Mouse (Mus musculus) right cerebral cortex, adult 2 months (tissue): ENCODE results near the gene Xpnpep1.

ENCODE experiments used
- DNase-seq, 2 experiments: peaks; one replicate each; pipeline ENCODE4 v3.0.0; 2021 to 2022; ENCODE audit warnings: low spot score in 2 of 2

Xpnpep1 gene

GRCm38 (mm10) chr19:53066531-53066930, 26.5 kb upstream of the Xpnpep1 start:
- no peak for DNase-seq

- no peak for DNase-seq
Measured at GRCm38 (mm10) chr19:53064972-53065361, 25.0 kb upstream of the Xpnpep1 start.

GRCm38 (mm10) chr19:53064292-53064971, 24.4 kb upstream of the Xpnpep1 start:
- DNase-seq: no peak

- no peak for DNase-seq
Measured at GRCm38 (mm10) chr19:53062046-53062445, 22.0 kb upstream of the Xpnpep1 start.

GRCm38 (mm10) chr19:53059344-53060111, 19.5 kb upstream of the Xpnpep1 start:
- no peak for DNase-seq

- no peak for DNase-seq
Measured at GRCm38 (mm10) chr19:53058726-53059334, 18.8 kb upstream of the Xpnpep1 start.

GRCm38 (mm10) chr19:53057980-53058725, 18.1 kb upstream of the Xpnpep1 start:
- DNase-seq: no peak

GRCm38 (mm10) chr19:53053355-53053754, 13.3 kb upstream of the Xpnpep1 start:
- DNase-seq: no peak

GRCm38 (mm10) chr19:53052031-53052670, 12.1 kb upstream of the Xpnpep1 start:
- DNase-seq: no peak

- DNase-seq: no peak
Measured at GRCm38 (mm10) chr19:53051288-53051985, 11.4 kb upstream of the Xpnpep1 start.

- no peak for DNase-seq
Measured at GRCm38 (mm10) chr19:53050100-53050499, 10.1 kb upstream of the Xpnpep1 start.

GRCm38 (mm10) chr19:53047208-53047607, 7.2 kb upstream of the Xpnpep1 start:
- no peak for DNase-seq

- no peak for DNase-seq
Measured at GRCm38 (mm10) chr19:53043423-53044125, 3.6 kb upstream of the Xpnpep1 start.

- no peak for DNase-seq
Measured at GRCm38 (mm10) chr19:53041570-53041969, 1.6 kb upstream of the Xpnpep1 start.

- no peak for DNase-seq
Measured at GRCm38 (mm10) chr19:53041133-53041510, 1.1 kb upstream of the Xpnpep1 start.

GRCm38 (mm10) chr19:53039090-53039489, 924 bp downstream of the Xpnpep1 start:
- no peak for DNase-seq

- peak; percentile 98 for DNase-seq
Measured at GRCm38 (mm10) chr19:53038435-53038938, 1.5 kb downstream of the Xpnpep1 start.

- no peak for DNase-seq
Measured at GRCm38 (mm10) chr19:53037925-53038419, 2.0 kb downstream of the Xpnpep1 start.

GRCm38 (mm10) chr19:53033159-53033943, 6.7 kb downstream of the Xpnpep1 start:
- no peak for DNase-seq
